ENCODE assay signal across 9 mouse cellular contexts in genomic region chr19:12466204-12466603, GRCm38 (mm10). TPM values are rescaled to one million over a fixed set of nuclear protein-coding genes. Genes with fewer than 3 reads are reported as not detected.
DNase-seq lines count a peak whose midpoint lies in the region; ATAC-seq and TF ChIP-seq lines count a peak whose summit lies in the region.
"Had no signal": no experiment of that assay in that cellular context is flagged by ENCODE, and none has a peak within 500 bp of the region (broad histone marks: within the 10 kb centered on the region; RNA-seq: fewer than 3 reads in every experiment).

No protein-coding gene starts in this region.

- no peak overlapping the region for H3K27ac ChIP-seq in embryonic facial prominence, embryonic 14.5 days (replicated peaks; ENCODE audit: low read depth, low read length)
- peak overlapping the region; percentile 56; the same call in 1 of the 2 replicates for H3K27ac ChIP-seq in hindbrain, embryonic 10.5 days
- no peak overlapping the region; the same call in 1 of the 2 replicates for H3K27ac ChIP-seq in layer of hippocampus, adult 2 months

- H3K4me2 ChIP-seq in embryonic facial prominence, embryonic 14.5 days (ENCODE audit: low read depth, low read length): no peak overlapping the region

- no peaks in the 10 kb centered on the region for H3K9me3 ChIP-seq in embryonic facial prominence, embryonic 14.5 days (ENCODE audit: control insufficient read depth, low read length)
- no peaks in the 10 kb centered on the region for H3K9me3 ChIP-seq in hindbrain, embryonic 10.5 days

- no peak overlapping the region for H3K4me3 ChIP-seq in embryonic facial prominence, embryonic 14.5 days (ENCODE audit: low read depth, low read length)
- H3K4me3 ChIP-seq in hindbrain, embryonic 10.5 days: no peak overlapping the region
- no peak overlapping the region for H3K4me3 ChIP-seq in layer of hippocampus, adult 2 months

- ATAC-seq in frontal cortex, adult (ENCODE audit: low TSS enrichment): peak; percentile 68
- no peak for ATAC-seq in embryonic facial prominence, embryonic 14.5 days (ENCODE audit: low read depth)

- peak; percentile 91 for TF ChIP-seq CTCF in layer of hippocampus, adult 2 months (conservative IDR thresholded peaks at IDR 0.05)

- peaks cover 12% of the 10 kb centered on the region; the same call in 1 of the 2 replicates for H3K36me3 ChIP-seq in embryonic facial prominence, embryonic 14.5 days (ENCODE audit: control insufficient read depth, insufficient read depth, low read length)
- H3K36me3 ChIP-seq in hindbrain, embryonic 10.5 days: peaks cover 66% of the 10 kb centered on the region

- 33% methylated on average over 7 of the region's 7 CpGs for WGBS in embryonic facial prominence, embryonic 14.5 days
- 39% methylated on average over 7 of the region's 7 CpGs for WGBS in hindbrain, embryonic 10.5 days

- DNase-seq in frontal cortex, postnatal 25 days (ENCODE audit: low spot score in 2 of 2): no peak
- peak; percentile 58 to 77 for DNase-seq in adrenal gland, postnatal 36 days
- peak; percentile 61 for DNase-seq in embryonic facial prominence, embryonic 14.5 days (ENCODE audit: low spot score)
- peak; percentile 51 for DNase-seq in hindbrain, embryonic 10.5 days (ENCODE audit: low spot score)
- DNase-seq in layer of hippocampus, adult 2 months (ENCODE audit: low spot score in 2 of 2): peak; percentile 56 to 60
- peak; percentile 75 for DNase-seq in lung, postnatal 10 days
- DNase-seq in retina, embryonic 14.5 days (ENCODE audit: low spot score): peak; percentile 75

- H3K4me1 ChIP-seq in embryonic facial prominence, embryonic 14.5 days (ENCODE audit: control insufficient read depth, insufficient read depth, low read length): no peaks in the 10 kb centered on the region
- H3K4me1 ChIP-seq in hindbrain, embryonic 10.5 days (replicated peaks): peaks cover 10% of the 10 kb centered on the region; the same call in 1 of the 2 replicates

- H3K27me3 ChIP-seq in embryonic facial prominence, embryonic 14.5 days (replicated peaks; ENCODE audit: control insufficient read depth, insufficient read depth, low read length): no peaks in the 10 kb centered on the region
- H3K27me3 ChIP-seq in hindbrain, embryonic 10.5 days (ENCODE audit: insufficient read depth, poor library complexity, severe bottlenecking): no peaks in the 10 kb centered on the region

- H3K9ac ChIP-seq in embryonic facial prominence, embryonic 14.5 days (ENCODE audit: low read depth, low read length): no peak overlapping the region

RNA-seq across cellular contexts. Expression of gene Mpeg1, which starts 5.6 kb away (rescaled TPM):
- 10 to 100 TPM; 23.7 to 25.0 TPM for total RNA-seq in adrenal gland, postnatal 36 days (2021)
- 0.93 and 1.2 TPM in 2 replicates for polyA plus RNA-seq in embryonic facial prominence, embryonic 14.5 days (2014; fragmentation: Nextera tagmentation; extraction: Ambion mirVana)
- polyA plus RNA-seq in hindbrain, embryonic 10.5 days (2016; fragmentation: Nextera tagmentation; extraction: Ambion mirVana): 0.24 and 0.35 TPM in 2 replicates
- total RNA-seq in layer of hippocampus, adult 2 months (2021): 1 to 10 TPM; 5.4 to 6.6 TPM

RNA-seq across cellular contexts. Expression of gene Dtx4, which starts 35.0 kb away (rescaled TPM):
- total RNA-seq in adrenal gland, postnatal 36 days (2021): 10 to 100 TPM; 11.4 to 17.6 TPM
- polyA plus RNA-seq in embryonic facial prominence, embryonic 14.5 days (2014; fragmentation: Nextera tagmentation; extraction: Ambion mirVana): 11.9 and 14.5 TPM in 2 replicates
- polyA plus RNA-seq in hindbrain, embryonic 10.5 days (2016; fragmentation: Nextera tagmentation; extraction: Ambion mirVana): 56.5 and 65.2 TPM in 2 replicates
- 10 to 100 TPM; 32.5 to 35.9 TPM for total RNA-seq in layer of hippocampus, adult 2 months (2021)

RNA-seq across cellular contexts. Expression of gene Pfpl, which starts 38.5 kb away (rescaled TPM):
- total RNA-seq in adrenal gland, postnatal 36 days (2021): not detected
- polyA plus RNA-seq in embryonic facial prominence, embryonic 14.5 days (2014; fragmentation: Nextera tagmentation; extraction: Ambion mirVana): 0.10 TPM in 1 of 2 replicates, not detected in the other
- not detected in 2 replicates for polyA plus RNA-seq in hindbrain, embryonic 10.5 days (2016; fragmentation: Nextera tagmentation; extraction: Ambion mirVana)
- total RNA-seq in layer of hippocampus, adult 2 months (2021): not detected

RNA-seq across cellular contexts. Expression of gene Olfr1441, which starts 49.0 kb away (rescaled TPM):
- not detected for total RNA-seq in adrenal gland, postnatal 36 days (2021)
- 0.18 TPM in 1 of 2 replicates, not detected in the other for polyA plus RNA-seq in embryonic facial prominence, embryonic 14.5 days (2014; fragmentation: Nextera tagmentation; extraction: Ambion mirVana)
- polyA plus RNA-seq in hindbrain, embryonic 10.5 days (2016; fragmentation: Nextera tagmentation; extraction: Ambion mirVana): not detected in 2 replicates
- not detected for total RNA-seq in layer of hippocampus, adult 2 months (2021)
- total RNA-seq: left cerebral cortex, postnatal 10 days had no signal

Comparison
In these comparisons a context has a peak if more than half of its experiments do, and no peak if none do; other contexts are left out.
1. DNase-seq: peak in adrenal gland, postnatal 36 days (2 of 2), embryonic facial prominence, embryonic 14.5 days (single experiment), hindbrain, embryonic 10.5 days (single experiment), layer of hippocampus, adult 2 months (2 of 2), lung, postnatal 10 days (single experiment) and retina, embryonic 14.5 days (single experiment); none in frontal cortex, postnatal 25 days (0 of 2).